Mouse (Mus musculus): Measurements from ENCODE around the gene Rhox2h.
"Not testable (repeated sequence)": the region's sequence is repeated elsewhere in the genome, so short reads cannot be mapped to it uniquely, and the experiment has no call there.

Gene Rhox2h

GRCm38 (mm10) chrX:37673177-37673576, at the start of gene Rhox2h:
Gene Rhox2h (minus strand): TSS chrX:37673277.
- DNase-seq (ENCODE audit: extremely low read depth, insufficient read length, low spot score) = not testable (repeated sequence)

GRCm38 (mm10) chrX:37701821-37702387, 28.8 kb upstream of the Rhox2h start:
- no peak for DNase-seq (ENCODE audit: extremely low read depth, insufficient read length, low spot score)

DNA sequence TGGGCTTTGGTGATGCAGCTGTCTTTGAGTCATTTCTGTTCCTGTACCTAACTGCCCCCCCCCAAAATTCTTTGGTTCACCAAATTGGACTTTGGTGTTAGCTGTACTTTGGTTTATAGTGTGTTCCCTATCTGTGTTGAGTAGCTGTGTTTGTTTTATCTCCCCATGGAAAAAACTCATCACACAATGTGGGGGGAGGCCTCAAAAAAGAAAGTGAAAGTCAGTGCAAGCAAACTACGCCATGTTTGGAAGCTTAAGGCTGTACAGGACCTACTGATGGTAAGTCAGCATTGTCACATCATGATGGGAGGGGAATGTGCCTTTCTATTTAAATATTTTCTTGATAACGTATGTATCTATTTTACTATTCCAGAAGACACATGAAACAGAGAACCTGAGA, 19.2 kb upstream of the Rhox2h start:
- no peak for DNase-seq (ENCODE audit: extremely low read depth, insufficient read length, low spot score)

DNA sequence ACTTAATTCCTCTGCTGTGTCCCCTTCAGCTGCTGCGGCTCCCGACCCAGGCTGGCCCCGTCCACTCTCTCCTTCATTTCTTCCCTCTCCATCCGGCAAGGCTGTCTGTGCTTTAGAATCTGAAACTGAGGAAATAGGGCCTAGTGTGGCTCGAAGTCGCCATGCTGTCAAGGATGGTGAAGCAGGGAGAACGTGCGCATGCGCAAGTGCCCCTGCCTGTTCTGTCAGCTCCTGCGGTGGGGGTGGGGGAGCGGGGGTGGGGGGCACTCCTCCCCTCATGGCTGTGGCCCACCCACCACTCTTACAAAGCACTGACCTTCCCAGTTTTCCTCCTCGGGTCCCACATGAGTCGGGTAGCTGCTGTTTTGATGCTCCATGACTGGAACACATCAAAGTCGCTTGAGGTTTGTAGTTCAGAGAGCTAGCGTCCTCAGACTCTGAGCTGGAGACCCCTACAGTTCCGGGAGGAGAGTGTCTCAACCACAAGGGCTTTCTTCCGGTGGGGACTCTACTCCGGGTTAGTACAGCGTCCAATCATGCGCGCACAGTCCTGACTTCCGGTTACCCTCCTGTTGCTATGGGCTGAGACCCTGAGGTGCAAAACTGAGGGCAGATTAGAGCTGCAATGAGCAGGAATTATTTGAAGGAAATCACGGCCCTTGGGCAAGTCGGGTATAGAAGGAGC, 10.1 kb upstream of the Rhox2h start:
- DNase-seq (ENCODE audit: extremely low read depth, insufficient read length, low spot score) = no peak

GRCm38 (mm10) chrX:37668664-37669063, 4.4 kb downstream of the Rhox2h start, which contains the start of gene Rhox3h:
Gene Rhox3h (minus strand): TSS chrX:37668764.
- not testable (repeated sequence) for DNase-seq (ENCODE audit: extremely low read depth, insufficient read length, low spot score)

GRCm38 (mm10) chrX:37651227-37651626, 21.9 kb downstream of the Rhox2h start, which contains the start of gene Rhox4g:
Gene Rhox4g (minus strand): TSS chrX:37651327.
- DNase-seq (ENCODE audit: extremely low read depth, insufficient read length, low spot score) = not testable (repeated sequence)

- not testable (repeated sequence) for DNase-seq (ENCODE audit: extremely low read depth, insufficient read length, low spot score)
Measured at GRCm38 (mm10) chrX:37643370-37643769, 29.7 kb downstream of the Rhox2h start, which contains the start of gene Rhox2g. Gene Rhox2g (minus strand): TSS chrX:37643470.

DNA sequence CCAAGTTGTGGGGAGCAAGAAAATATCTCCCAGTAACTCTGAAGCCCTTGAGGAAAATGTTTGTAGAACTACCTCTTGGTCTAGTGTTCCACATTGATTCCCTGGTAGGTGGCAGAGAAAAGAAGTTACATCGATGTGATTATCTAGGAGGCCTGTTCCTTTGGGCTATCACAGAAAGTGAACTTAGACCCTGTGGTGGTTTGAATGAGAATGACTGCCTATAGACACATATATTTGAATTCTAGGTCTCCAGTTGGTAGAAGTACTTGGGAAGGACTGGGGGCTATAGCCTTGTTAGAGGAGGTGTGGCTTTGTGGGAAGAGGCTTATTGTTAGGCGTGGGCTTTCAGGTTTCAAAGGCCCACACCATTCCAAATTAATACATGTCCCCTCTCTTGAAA, 44.6 kb downstream of the Rhox2h start, which contains the start of gene Rhox3g:
Gene Rhox3g, minus strand, starts transcription at position 101 of the 400 bp plus-strand sequence.
- DNase-seq (ENCODE audit: extremely low read depth, insufficient read length, low spot score) = not testable (repeated sequence)
